Mouse (Mus musculus) lung, embryonic 14.5 days (tissue): ENCODE results near the gene Nlk. TPM values are rescaled to one million over a fixed set of nuclear protein-coding genes. Genes with fewer than 3 reads are reported as not detected.
"Not testable (repeated sequence)": the region's sequence is repeated elsewhere in the genome, so short reads cannot be mapped to it uniquely, and the experiment has no call there.

ENCODE experiments used
- ATAC-seq: fragments of 200-750 bp; cut with Nextera tagmentation; 2 replicates; pipeline ENCODE4 v1.8.0; 2017; ENCODE audit warnings: mild to moderate bottlenecking, moderate TSS enrichment, moderate library complexity; ENCODE audit not compliant: insufficient read depth
- DNase-seq: peaks from one replicate; pipeline ENCODE4 v3.0.0-alpha.2; 2015
- H3K27ac ChIP-seq: fragments of 300-500 bp; sonication (generic); 2 replicates; pipeline ENCODE4 v1.5.1; 2014; ENCODE audit warnings: low read depth, mild to moderate bottlenecking, moderate library complexity
- H3K27me3 ChIP-seq: fragments of 300-500 bp; sonication (generic); 2 replicates; pipeline ENCODE4 v1.6.1; 2014; ENCODE audit warnings: low read length, control low read depth; ENCODE audit not compliant: insufficient read depth
- H3K36me3 ChIP-seq: fragments of 300-500 bp; sonication (generic); 2 replicates; pipeline ENCODE4 v1.6.1; 2014; ENCODE audit warnings: control low read depth; ENCODE audit not compliant: insufficient read depth
- H3K4me1 ChIP-seq: fragments of 300-500 bp; sonication (generic); 2 replicates; pipeline ENCODE4 v1.6.1; 2014; ENCODE audit warnings: antibody characterized with exemption, control low read depth; ENCODE audit not compliant: insufficient read depth
- H3K4me2 ChIP-seq: fragments of 300-500 bp; sonication (generic); 2 replicates; pipeline ENCODE4 v1.6.1; 2014; ENCODE audit warnings: mild to moderate bottlenecking
- H3K4me3 ChIP-seq: fragments of 300-500 bp; sonication (generic); 2 replicates; pipeline ENCODE4 v1.5.1; 2014; ENCODE audit warnings: low read depth, low read length
- H3K9ac ChIP-seq: fragments of 300-500 bp; sonication (generic); 2 replicates; pipeline ENCODE4 v1.6.1; 2014
- H3K9me3 ChIP-seq: fragments of 300-500 bp; sonication (generic); 2 replicates; pipeline ENCODE4 v1.6.1; 2016; ENCODE audit warnings: low read depth, low read length, control low read depth
- CTCF ChIP-seq: IDR thresholded peaks from 2 replicates; pipeline ENCODE4 v1.5.1; 2016; ENCODE audit warnings: antibody characterized with exemption, low read depth
- WGBS: fragments of 180-500 bp; shearing (Covaris S2); extraction: QIAGEN DNeasy Blood & Tissue Kit; methylation state at CpG from one replicate; pipeline ENCODE4 v1.1.7; 2014; 5-methylcytosine and 5-hydroxymethylcytosine counted together
- polyA plus RNA-seq: library from polyadenylated mRNA; unstranded; fragments of >200 nt; fragmentation: Nextera tagmentation; extraction: Ambion mirVana; gene quantifications from 2 replicates; pipeline ENCODE4 v1.2.1, GENCODE M21; 2014

Nlk gene
- polyA plus RNA-seq, 1 experiment from 2014 or later = 14.5 TPM

GRCm38 (mm10) chr11:78598763-78599415 lies 98.3 kb downstream of the Nlk start:
- Histone ChIP-seq H3K36me3 (no peaks in the 10 kb centered on the region; the same call in 1 of the 2 replicates), H3K9ac (no peak overlapping the region), H3K9me3 (no peaks in the 10 kb centered on the region), H3K27ac (no peak overlapping the region; the same call in 1 of the 2 replicates), H3K4me1 (peaks cover 3% of the 10 kb centered on the region; the same call in 1 of the 2 replicates), H3K4me2 (no peak overlapping the region), H3K4me3 (no peak overlapping the region), H3K27me3 (no peaks in the 10 kb centered on the region)
- ATAC-seq (peak; percentile 66; the same call in 1 of the 2 replicates), DNase-seq (peak; percentile 73)
- 43% methylated on average over 3 of the region's 3 CpGs for WGBS
- no peak for TF ChIP-seq CTCF

GRCm38 (mm10) chr11:78596750-78597149 lies 100.4 kb downstream of the Nlk start:
- no peak for TF ChIP-seq CTCF
- no peak overlapping the region for H3K4me3 ChIP-seq
- peaks cover 3% of the 10 kb centered on the region; the same call in 1 of the 2 replicates for H3K4me1 ChIP-seq
- H3K9me3 ChIP-seq = no peaks in the 10 kb centered on the region
- H3K4me2 ChIP-seq = no peak overlapping the region
- H3K27me3 ChIP-seq = no peaks in the 10 kb centered on the region
- ATAC-seq = no peak
- H3K9ac ChIP-seq = no peak overlapping the region
- no peaks in the 10 kb centered on the region; the same call in 1 of the 2 replicates for H3K36me3 ChIP-seq
- no peak for DNase-seq
- no peak overlapping the region for H3K27ac ChIP-seq

GRCm38 (mm10) chr11:78595773-78596172 lies 101.4 kb downstream of the Nlk start:
- Histone ChIP-seq H3K36me3 (no peaks in the 10 kb centered on the region; the same call in 1 of the 2 replicates), H3K9ac (no peak overlapping the region), H3K27me3 (no peaks in the 10 kb centered on the region), H3K4me1 (peaks cover 2% of the 10 kb centered on the region; the same call in 1 of the 2 replicates), H3K27ac (no peak overlapping the region), H3K4me3 (no peak overlapping the region), H3K4me2 (no peak overlapping the region), H3K9me3 (no peaks in the 10 kb centered on the region)
- TF ChIP-seq CTCF = no peak
- 90% methylated on average over 2 of the region's 2 CpGs for WGBS
- ATAC-seq = no peak
- no peak for DNase-seq

- H3K9me3 ChIP-seq = no peaks in the 10 kb centered on the region
- H3K4me3 ChIP-seq = no peak overlapping the region
- no peaks in the 10 kb centered on the region for H3K27me3 ChIP-seq
- no peak overlapping the region for H3K9ac ChIP-seq
- no peaks in the 10 kb centered on the region for H3K4me1 ChIP-seq
- TF ChIP-seq CTCF = no peak
- DNase-seq = no peak
- 81% methylated on average over 6 of the region's 6 CpGs for WGBS
- no peak overlapping the region for H3K27ac ChIP-seq
- H3K4me2 ChIP-seq = no peak overlapping the region
- H3K36me3 ChIP-seq = no peaks in the 10 kb centered on the region; the same call in 1 of the 2 replicates
- no peak for ATAC-seq
Measured at GRCm38 (mm10) chr11:78594271-78594964, 102.8 kb downstream of the Nlk start.

- not testable (repeated sequence) for H3K9me3 ChIP-seq, H3K4me3 ChIP-seq, H3K27ac ChIP-seq, H3K9ac ChIP-seq, H3K4me1 ChIP-seq, H3K27me3 ChIP-seq, DNase-seq, H3K4me2 ChIP-seq, ATAC-seq
- peaks cover 23% of the 10 kb centered on the region for H3K36me3 ChIP-seq
- 94% methylated on average over 1 of the region's 1 CpGs for WGBS
Measured at GRCm38 (mm10) chr11:78587677-78588076, 109.5 kb downstream of the Nlk start.

GRCm38 (mm10) chr11:78586099-78586498 lies 111.1 kb downstream of the Nlk start:
- DNase-seq = peak; percentile 22
- no peak overlapping the region for H3K27ac ChIP-seq
- no peak for ATAC-seq
- TF ChIP-seq CTCF = peak; percentile 37
- H3K27me3 ChIP-seq = no peaks in the 10 kb centered on the region
- no peaks in the 10 kb centered on the region for H3K4me1 ChIP-seq
- no peak overlapping the region for H3K4me2 ChIP-seq
- H3K9me3 ChIP-seq = no peaks in the 10 kb centered on the region
- H3K36me3 ChIP-seq = peaks cover 27% of the 10 kb centered on the region
- H3K9ac ChIP-seq = no peak overlapping the region
- no peak overlapping the region for H3K4me3 ChIP-seq

GRCm38 (mm10) chr11:78582848-78583247 lies 114.3 kb downstream of the Nlk start:
- H3K27me3 ChIP-seq = no peaks in the 10 kb centered on the region
- no peaks in the 10 kb centered on the region for H3K4me1 ChIP-seq
- no peak overlapping the region for H3K9ac ChIP-seq
- no peak for ATAC-seq
- H3K27ac ChIP-seq = no peak overlapping the region
- TF ChIP-seq CTCF = no peak
- WGBS = 64% methylated on average over 6 of the region's 6 CpGs
- H3K4me3 ChIP-seq = no peak overlapping the region
- no peaks in the 10 kb centered on the region for H3K9me3 ChIP-seq
- H3K4me2 ChIP-seq = no peak overlapping the region
- no peak for DNase-seq
- peaks cover 42% of the 10 kb centered on the region for H3K36me3 ChIP-seq
